Mouse (Mus musculus) CH12F3 (cell line): ENCODE data around the gene Mxd1.

Experiments
- in situ Hi-C: fragments of 300-500 bp; cut with MboI; formaldehyde crosslinking; loops from 2 replicates; pipeline ENCODE4 v1.14.3; 2020; ENCODE audit warnings: low sequenced_read_pairs

Gene Mxd1

DNA sequence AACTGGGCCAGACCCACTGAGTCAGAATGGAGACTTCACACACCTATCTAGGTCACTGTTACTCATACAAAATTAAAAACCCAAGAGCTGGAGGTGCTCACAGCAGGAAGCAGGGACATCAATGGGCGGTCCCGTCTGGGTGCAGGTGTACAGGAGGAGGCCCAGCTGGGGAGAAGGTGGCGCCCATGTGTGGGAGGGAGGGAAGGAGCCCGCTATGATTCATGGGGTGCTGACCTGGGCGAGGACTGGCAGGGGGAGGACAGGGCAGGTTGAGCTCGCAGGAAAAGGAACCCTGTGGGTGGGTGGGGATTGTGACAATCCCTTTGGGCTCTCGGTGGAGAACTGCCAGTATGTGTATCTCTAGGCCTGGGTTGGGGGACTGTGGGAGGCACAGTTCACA lies 63.7 kb downstream of the Mxd1 start:
- in situ Hi-C loops: no loop called here

DNA sequence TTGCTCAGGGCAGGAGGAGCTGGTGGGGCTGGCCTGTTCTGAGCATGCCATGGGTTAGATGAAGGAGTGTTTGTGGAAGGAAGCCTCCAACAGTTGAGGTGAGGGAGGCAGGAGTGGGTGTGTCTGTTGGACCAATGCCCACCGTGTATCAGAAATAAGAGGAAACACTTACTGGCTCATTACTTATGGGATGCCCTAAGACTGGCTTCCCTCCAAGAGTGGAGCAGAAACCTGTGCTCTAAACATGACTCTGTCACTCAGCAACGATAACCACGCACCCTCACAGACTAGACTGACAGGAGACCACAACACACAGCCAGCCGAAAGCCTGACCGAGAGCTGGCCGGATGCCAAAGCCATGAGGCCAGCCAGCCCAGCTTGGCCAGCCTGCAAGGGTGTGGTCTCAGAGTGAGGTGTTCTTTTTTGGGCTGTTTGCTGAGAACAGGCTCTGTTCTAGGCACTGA lies 69.0 kb downstream of the Mxd1 start:
- in situ Hi-C loops: no loop called here

GRCm38 (mm10) chr6:86599197-86599596 lies 69.8 kb downstream of the Mxd1 start:
- in situ Hi-C loops: no loop called here

DNA sequence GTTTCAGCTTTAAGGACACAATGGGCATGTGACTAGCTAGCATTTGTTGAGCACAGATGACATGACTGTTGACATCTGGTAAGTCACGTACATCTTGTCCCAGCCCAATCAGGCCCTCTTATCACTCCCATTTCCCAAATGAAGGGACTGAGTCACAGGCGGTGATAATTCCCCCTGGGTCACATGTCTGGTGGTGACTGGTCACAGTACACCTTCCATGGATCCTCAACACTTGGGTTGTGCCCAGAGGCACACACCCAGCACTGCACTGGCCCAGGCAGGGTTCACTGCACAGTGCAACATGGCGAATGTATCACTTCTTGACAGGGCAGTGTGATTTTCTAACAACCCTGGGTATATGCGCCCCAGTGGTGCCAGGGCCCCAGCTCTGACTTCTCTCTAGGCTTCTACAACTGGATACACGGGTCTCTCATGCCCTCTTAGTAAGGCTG lies 70.2 kb downstream of the Mxd1 start:
- in situ Hi-C loops: no loop called here
